In genomic region chr2:20284425-20284824, GRCm38 (mm10) we compare ENCODE assay signal across 22 mouse cellular contexts.
A peak's percentile ranks its signal among the peaks of the same experiment; 100 is the strongest.
DNase-seq lines count a peak whose midpoint lies in the region; ATAC-seq lines count a peak whose summit lies in the region.
"Had no signal": no experiment of that assay in that cellular context is flagged by ENCODE, and none has a peak within 500 bp of the region (broad histone marks: within the 10 kb centered on the region; RNA-seq: fewer than 3 reads in every experiment).

No protein-coding gene starts in this region.

- peak; percentile 24 for DNase-seq in embryonic facial prominence, embryonic 14.5 days (ENCODE audit: low spot score)
- DNase-seq in embryonic facial prominence, embryonic 10.5 days (ENCODE audit: low spot score), result no peak
- DNase-seq in NIH3T3 (ENCODE audit: low read depth), result peak; percentile 34
- peak; percentile 11 for DNase-seq in fibroblast of lung, adult 2 months (ENCODE audit: low read depth)
- DNase-seq in limb, embryonic 10.5 days (ENCODE audit: low spot score), result no peak
- no peak for DNase-seq in urinary bladder, postnatal 36 days (ENCODE audit: low spot score in 2 of 2)
- DNase-seq: adrenal gland, adult 8-10 months; adrenal gland, postnatal 36 days; cerebellum, adult 11 months; cerebellum, adult 8-10 months; cerebellum, postnatal 36 days; gastrocnemius, adult 2 months; gastrocnemius, postnatal 25 days; kidney, adult 18-20 months had no signal

- WGBS in embryonic facial prominence, embryonic 14.5 days, result 45% methylated on average over 2 of the region's 2 CpGs
- WGBS in embryonic facial prominence, embryonic 10.5 days, result 69% methylated on average over 2 of the region's 2 CpGs
- 43% methylated on average over 2 of the region's 2 CpGs for WGBS in intestine, embryonic 16.5 days
- WGBS in intestine, embryonic 15.5 days, result 40% methylated on average over 2 of the region's 2 CpGs
- WGBS in limb, embryonic 10.5 days, result 49% methylated on average over 2 of the region's 2 CpGs

- H3K36me3 ChIP-seq in embryonic facial prominence, embryonic 14.5 days (ENCODE audit: control insufficient read depth, insufficient read depth, low read length), result no peaks in the 10 kb centered on the region
- H3K36me3 ChIP-seq in embryonic facial prominence, embryonic 10.5 days (replicated peaks), result no peaks in the 10 kb centered on the region
- H3K36me3 ChIP-seq in intestine, embryonic 16.5 days (ENCODE audit: control insufficient read depth, insufficient read depth, low read length), result no peaks in the 10 kb centered on the region
- no peaks in the 10 kb centered on the region for H3K36me3 ChIP-seq in intestine, embryonic 15.5 days
- H3K36me3 ChIP-seq in limb, embryonic 10.5 days, result no peaks in the 10 kb centered on the region
- H3K36me3 ChIP-seq: embryonic facial prominence, embryonic 12.5 days; forebrain, embryonic 10.5 days; forebrain, embryonic 15.5 days; heart, embryonic 12.5 days; hindbrain, embryonic 10.5 days had no signal

- no peaks in the 10 kb centered on the region for H3K27me3 ChIP-seq in embryonic facial prominence, embryonic 14.5 days (replicated peaks; ENCODE audit: control insufficient read depth, insufficient read depth, low read length)
- no peaks in the 10 kb centered on the region for H3K27me3 ChIP-seq in embryonic facial prominence, embryonic 10.5 days (replicated peaks; ENCODE audit: low read depth, poor library complexity, severe bottlenecking)
- H3K27me3 ChIP-seq in intestine, embryonic 16.5 days (replicated peaks; ENCODE audit: control insufficient read depth, insufficient read depth, low read length), result no peaks in the 10 kb centered on the region
- H3K27me3 ChIP-seq in intestine, embryonic 15.5 days (replicated peaks), result no peaks in the 10 kb centered on the region
- H3K27me3 ChIP-seq in limb, embryonic 10.5 days (ENCODE audit: low read depth, poor library complexity, severe bottlenecking), result no peaks in the 10 kb centered on the region
- H3K27me3 ChIP-seq: embryonic facial prominence, embryonic 12.5 days; forebrain, embryonic 15.5 days; heart, embryonic 12.5 days had no signal

- no peaks in the 10 kb centered on the region for H3K4me1 ChIP-seq in embryonic facial prominence, embryonic 14.5 days (ENCODE audit: control insufficient read depth, insufficient read depth, low read length)
- no peaks in the 10 kb centered on the region for H3K4me1 ChIP-seq in embryonic facial prominence, embryonic 10.5 days
- H3K4me1 ChIP-seq in intestine, embryonic 16.5 days (ENCODE audit: control insufficient read depth, insufficient read depth, low read length), result no peaks in the 10 kb centered on the region
- no peaks in the 10 kb centered on the region for H3K4me1 ChIP-seq in intestine, embryonic 15.5 days (replicated peaks)
- H3K4me1 ChIP-seq in limb, embryonic 10.5 days, result no peaks in the 10 kb centered on the region
- H3K4me1 ChIP-seq: embryonic facial prominence, embryonic 12.5 days; forebrain, embryonic 10.5 days; forebrain, embryonic 15.5 days; heart, embryonic 12.5 days; hindbrain, embryonic 10.5 days had no signal

- H3K9me3 ChIP-seq in embryonic facial prominence, embryonic 14.5 days (ENCODE audit: control insufficient read depth, low read length), result no peaks in the 10 kb centered on the region
- no peaks in the 10 kb centered on the region for H3K9me3 ChIP-seq in embryonic facial prominence, embryonic 10.5 days
- H3K9me3 ChIP-seq in intestine, embryonic 16.5 days (ENCODE audit: control insufficient read depth, low read length), result no peaks in the 10 kb centered on the region
- no peaks in the 10 kb centered on the region for H3K9me3 ChIP-seq in intestine, embryonic 15.5 days
- no peaks in the 10 kb centered on the region for H3K9me3 ChIP-seq in limb, embryonic 10.5 days (replicated peaks)
- H3K9me3 ChIP-seq: embryonic facial prominence, embryonic 12.5 days; forebrain, embryonic 10.5 days; forebrain, embryonic 15.5 days; heart, embryonic 12.5 days; hindbrain, embryonic 10.5 days had no signal

- H3K27ac ChIP-seq in embryonic facial prominence, embryonic 14.5 days (replicated peaks; ENCODE audit: low read depth, low read length), result no peak overlapping the region
- no peak overlapping the region for H3K27ac ChIP-seq in embryonic facial prominence, embryonic 10.5 days (replicated peaks)
- H3K27ac ChIP-seq in intestine, embryonic 16.5 days (ENCODE audit: low read length), result no peak overlapping the region
- H3K27ac ChIP-seq in intestine, embryonic 15.5 days, result no peak overlapping the region
- H3K27ac ChIP-seq in limb, embryonic 10.5 days, result no peak overlapping the region
- H3K27ac ChIP-seq: embryonic facial prominence, embryonic 12.5 days; forebrain, embryonic 10.5 days; forebrain, embryonic 15.5 days; gastrocnemius, adult 2 months; hindbrain, embryonic 10.5 days; hindbrain, embryonic 14.5 days had no signal

- H3K9ac ChIP-seq in embryonic facial prominence, embryonic 14.5 days (ENCODE audit: low read depth, low read length), result no peak overlapping the region
- no peak overlapping the region for H3K9ac ChIP-seq in intestine, embryonic 16.5 days (ENCODE audit: low read depth, low read length)
- H3K9ac ChIP-seq in intestine, embryonic 15.5 days, result no peak overlapping the region
- H3K9ac ChIP-seq: embryonic facial prominence, embryonic 12.5 days; forebrain, embryonic 15.5 days; heart, embryonic 12.5 days; hindbrain, embryonic 14.5 days had no signal

- no peak overlapping the region for H3K4me3 ChIP-seq in embryonic facial prominence, embryonic 14.5 days (ENCODE audit: low read depth, low read length)
- H3K4me3 ChIP-seq in embryonic facial prominence, embryonic 10.5 days, result no peak overlapping the region
- no peak overlapping the region for H3K4me3 ChIP-seq in intestine, embryonic 16.5 days (ENCODE audit: low read length)
- no peak overlapping the region for H3K4me3 ChIP-seq in intestine, embryonic 15.5 days (replicated peaks)
- no peak overlapping the region for H3K4me3 ChIP-seq in limb, embryonic 10.5 days
- H3K4me3 ChIP-seq: embryonic facial prominence, embryonic 12.5 days; forebrain, embryonic 10.5 days; forebrain, embryonic 15.5 days; gastrocnemius, adult 2 months; heart, embryonic 12.5 days; hindbrain, embryonic 10.5 days had no signal

- H3K4me2 ChIP-seq in embryonic facial prominence, embryonic 14.5 days (ENCODE audit: low read depth, low read length), result no peak overlapping the region
- no peak overlapping the region for H3K4me2 ChIP-seq in intestine, embryonic 16.5 days (ENCODE audit: low read depth, low read length)
- no peak overlapping the region for H3K4me2 ChIP-seq in intestine, embryonic 15.5 days (replicated peaks)
- H3K4me2 ChIP-seq: embryonic facial prominence, embryonic 12.5 days; forebrain, embryonic 15.5 days; heart, embryonic 12.5 days; hindbrain, embryonic 14.5 days had no signal

- no peak for ATAC-seq in embryonic facial prominence, embryonic 14.5 days (ENCODE audit: low read depth)
- ATAC-seq in intestine, embryonic 16.5 days, result peak; percentile 44; the same call in 1 of the 2 replicates
- no peak for ATAC-seq in intestine, embryonic 15.5 days
- ATAC-seq: forebrain, embryonic 15.5 days had no signal

Comparison
In these comparisons a context has a peak if more than half of its experiments do, and no peak if none do; other contexts are left out.
1. DNase-seq: peak in embryonic facial prominence, embryonic 14.5 days (single experiment), NIH3T3 (single experiment) and fibroblast of lung, adult 2 months (single experiment); none in embryonic facial prominence, embryonic 10.5 days (single experiment), limb, embryonic 10.5 days (single experiment) and urinary bladder, postnatal 36 days (0 of 2).